Mouse (Mus musculus) forebrain, embryonic 12.5 days (tissue): ENCODE results near the gene Fat3. TPM values are rescaled to one million over a fixed set of nuclear protein-coding genes. Genes with fewer than 3 reads are reported as not detected.

ENCODE experiments used
- ATAC-seq: fragments of 200-750 bp; cut with Nextera tagmentation; 2 replicates; pipeline ENCODE4 v1.8.0; 2017; ENCODE audit warnings: moderate TSS enrichment; ENCODE audit not compliant: low FRiP score
- H3K27ac ChIP-seq: fragments of 300-500 bp; sonication (generic); 2 replicates; pipeline ENCODE4 v1.5.1; 2016; ENCODE audit warnings: mild to moderate bottlenecking
- H3K27me3 ChIP-seq: fragments of 300-500 bp; sonication (generic); 2 replicates; pipeline ENCODE4 v1.6.1; 2016; ENCODE audit warnings: mild to moderate bottlenecking
- H3K36me3 ChIP-seq: fragments of 300-500 bp; sonication (generic); replicated peaks from 2 replicates; pipeline ENCODE4 v1.6.1; 2016; ENCODE audit warnings: mild to moderate bottlenecking
- H3K4me1 ChIP-seq: fragments of 300-500 bp; sonication (generic); 2 replicates; pipeline ENCODE4 v1.6.1; 2016
- H3K4me2 ChIP-seq: fragments of 300-500 bp; sonication (generic); 2 replicates; pipeline ENCODE4 v1.6.1; 2016; ENCODE audit warnings: mild to moderate bottlenecking, moderate library complexity
- H3K4me3 ChIP-seq: fragments of 300-500 bp; sonication (generic); replicated peaks from 2 replicates; pipeline ENCODE4 v1.5.1; 2016; ENCODE audit warnings: mild to moderate bottlenecking
- H3K9ac ChIP-seq: fragments of 300-500 bp; sonication (generic); 2 replicates; pipeline ENCODE4 v1.6.1; 2016; ENCODE audit warnings: mild to moderate bottlenecking
- H3K9me3 ChIP-seq: fragments of 300-500 bp; sonication (generic); 2 replicates; pipeline ENCODE4 v1.6.1; 2016
- WGBS: fragments of 180-500 bp; shearing (Covaris S2); methylation state at CpG from one replicate; pipeline ENCODE4 v1.1.7; 2016; 5-methylcytosine and 5-hydroxymethylcytosine counted together
- polyA plus RNA-seq: library from polyadenylated mRNA; unstranded; fragments of >200 nt; fragmentation: Nextera tagmentation; extraction: Ambion mirVana; gene quantifications from 2 replicates; pipeline ENCODE4 v1.2.1, GENCODE M21; 2016

The Fat3 gene
- polyA plus RNA-seq, 1 experiment from 2014 or later = 13.0 TPM

- no peaks in the 10 kb centered on the region for H3K36me3 ChIP-seq
- H3K9me3 ChIP-seq = no peaks in the 10 kb centered on the region
- H3K27ac ChIP-seq = peak overlapping the region; percentile 46
- H3K4me2 ChIP-seq = no peak overlapping the region
- ATAC-seq = peak; percentile 30; the same call in 1 of the 2 replicates
- H3K4me3 ChIP-seq = no peak overlapping the region
- peaks cover 3% of the 10 kb centered on the region; the same call in 1 of the 2 replicates for H3K27me3 ChIP-seq
- whole genome bisulfite sequencing = 23% methylated on average over 5 of the region's 5 CpGs
- H3K9ac ChIP-seq = no peak overlapping the region
- peaks cover 12% of the 10 kb centered on the region for H3K4me1 ChIP-seq
These were observed 408.8 kb downstream of the Fat3 start for GRCm38 (mm10) chr9:16092051-16092967.

- Histone ChIP-seq H3K4me2 (no peak overlapping the region), H3K27ac (no peak overlapping the region), H3K4me1 (peaks cover 24% of the 10 kb centered on the region), H3K9ac (no peak overlapping the region), H3K27me3 (peaks cover 9% of the 10 kb centered on the region), H3K36me3 (no peaks in the 10 kb centered on the region), H3K9me3 (no peaks in the 10 kb centered on the region), H3K4me3 (no peak overlapping the region)
- WGBS = 27% methylated on average over 2 of the region's 2 CpGs
- ATAC-seq = no peak
These were observed 421.8 kb downstream of the Fat3 start for GRCm38 (mm10) chr9:16079292-16079691.

GRCm38 (mm10) chr9:16074664-16075063, 426.4 kb downstream of the Fat3 start:
- Histone ChIP-seq H3K4me3 (no peak overlapping the region), H3K4me1 (peaks cover 25% of the 10 kb centered on the region), H3K9ac (no peak overlapping the region), H3K36me3 (no peaks in the 10 kb centered on the region), H3K27ac (no peak overlapping the region), H3K9me3 (no peaks in the 10 kb centered on the region), H3K27me3 (peaks cover 16% of the 10 kb centered on the region), H3K4me2 (no peak overlapping the region)
- 11% methylated on average over 2 of the region's 2 CpGs for WGBS
- 0 out of 2 replicates have a peak, but pooled peaks have one; percentile 30 for ATAC-seq

- Histone ChIP-seq H3K4me1 (peaks cover 20% of the 10 kb centered on the region), H3K4me2 (no peak overlapping the region), H3K9me3 (no peaks in the 10 kb centered on the region), H3K27me3 (peaks cover 16% of the 10 kb centered on the region), H3K27ac (no peak overlapping the region), H3K36me3 (no peaks in the 10 kb centered on the region), H3K4me3 (no peak overlapping the region), H3K9ac (no peak overlapping the region)
- 42% methylated on average over 6 of the region's 6 CpGs for WGBS
- ATAC-seq = no peak
These were observed 427.0 kb downstream of the Fat3 start for GRCm38 (mm10) chr9:16074116-16074515.

- ATAC-seq = no peak
- H3K9ac ChIP-seq = no peak overlapping the region
- 50% methylated on average over 4 of the region's 4 CpGs for WGBS
These were observed 437.6 kb downstream of the Fat3 start for GRCm38 (mm10) chr9:16063447-16063846.

GRCm38 (mm10) chr9:16062472-16062871, 438.6 kb downstream of the Fat3 start:
- Histone ChIP-seq H3K27ac (no peak overlapping the region), H3K4me3 (no peak overlapping the region)

More at GRCm38 (mm10) chr9:16063447-16063846, 437.6 kb downstream of the Fat3 start:
- H3K9me3 ChIP-seq = no peaks in the 10 kb centered on the region
- H3K4me3 ChIP-seq = no peak overlapping the region
- no peaks in the 10 kb centered on the region for H3K4me1 ChIP-seq
- H3K4me2 ChIP-seq = no peak overlapping the region
- no peak overlapping the region for H3K27ac ChIP-seq
- no peaks in the 10 kb centered on the region for H3K36me3 ChIP-seq
- no peaks in the 10 kb centered on the region for H3K27me3 ChIP-seq

GRCm38 (mm10) chr9:16046686-16047085, 454.4 kb downstream of the Fat3 start:
- ATAC-seq = no peak
- Histone ChIP-seq H3K9ac (no peak overlapping the region), H3K36me3 (no peaks in the 10 kb centered on the region), H3K27ac (no peak overlapping the region), H3K9me3 (no peaks in the 10 kb centered on the region), H3K4me3 (no peak overlapping the region), H3K4me1 (peaks cover 5% of the 10 kb centered on the region; the same call in 1 of the 2 replicates), H3K4me2 (no peak overlapping the region), H3K27me3 (no peaks in the 10 kb centered on the region)
- WGBS = 88% methylated on average over 2 of the region's 2 CpGs

More at GRCm38 (mm10) chr9:16062472-16062871, 438.6 kb downstream of the Fat3 start:
- ATAC-seq = no peak
- Histone ChIP-seq H3K27me3 (no peaks in the 10 kb centered on the region), H3K36me3 (no peaks in the 10 kb centered on the region), H3K4me1 (no peaks in the 10 kb centered on the region), H3K4me2 (no peak overlapping the region), H3K9ac (no peak overlapping the region), H3K9me3 (no peaks in the 10 kb centered on the region)

- H3K9ac ChIP-seq = no peak overlapping the region
- ATAC-seq = no peak
- H3K9me3 ChIP-seq = no peaks in the 10 kb centered on the region
- 78% methylated on average over 3 of the region's 3 CpGs for WGBS
- H3K4me2 ChIP-seq = no peak overlapping the region
- no peak overlapping the region for H3K4me3 ChIP-seq
- H3K27me3 ChIP-seq = no peaks in the 10 kb centered on the region
- H3K4me1 ChIP-seq = no peaks in the 10 kb centered on the region
- H3K27ac ChIP-seq = no peak overlapping the region
- no peaks in the 10 kb centered on the region for H3K36me3 ChIP-seq
These were observed 463.7 kb downstream of the Fat3 start for GRCm38 (mm10) chr9:16037375-16037774.

- no peak overlapping the region for H3K27ac ChIP-seq
- H3K4me3 ChIP-seq = no peak overlapping the region
- no peaks in the 10 kb centered on the region for H3K36me3 ChIP-seq
- H3K27me3 ChIP-seq = no peaks in the 10 kb centered on the region
- H3K4me2 ChIP-seq = no peak overlapping the region
- ATAC-seq = no peak
- no peaks in the 10 kb centered on the region for H3K4me1 ChIP-seq
- H3K9me3 ChIP-seq = no peaks in the 10 kb centered on the region
- no peak overlapping the region for H3K9ac ChIP-seq
These were observed 464.7 kb downstream of the Fat3 start for GRCm38 (mm10) chr9:16036346-16036745.

GRCm38 (mm10) chr9:16029715-16030285, 471.3 kb downstream of the Fat3 start:
- H3K4me1 ChIP-seq = peaks cover 10% of the 10 kb centered on the region; the same call in 1 of the 2 replicates
- no peaks in the 10 kb centered on the region for H3K36me3 ChIP-seq
- H3K9me3 ChIP-seq = no peaks in the 10 kb centered on the region
- no peak overlapping the region for H3K27ac ChIP-seq
- WGBS = 76% methylated on average over 11 of the region's 11 CpGs
- no peak overlapping the region for H3K4me3 ChIP-seq
- no peak overlapping the region for H3K4me2 ChIP-seq
- no peak for ATAC-seq
- H3K27me3 ChIP-seq = no peaks in the 10 kb centered on the region
- no peak overlapping the region for H3K9ac ChIP-seq

- Histone ChIP-seq H3K9me3 (no peaks in the 10 kb centered on the region), H3K4me3 (no peak overlapping the region), H3K4me1 (peaks cover 10% of the 10 kb centered on the region; the same call in 1 of the 2 replicates), H3K9ac (no peak overlapping the region), H3K27ac (no peak overlapping the region), H3K27me3 (no peaks in the 10 kb centered on the region), H3K36me3 (no peaks in the 10 kb centered on the region), H3K4me2 (no peak overlapping the region)
- no peak for ATAC-seq
- 87% methylated on average over 4 of the region's 4 CpGs for WGBS
These were observed 472.0 kb downstream of the Fat3 start for GRCm38 (mm10) chr9:16029066-16029465.

- H3K4me2 ChIP-seq = no peak overlapping the region
- 54% methylated on average over 4 of the region's 4 CpGs for WGBS
- no peaks in the 10 kb centered on the region for H3K27me3 ChIP-seq
- H3K4me1 ChIP-seq = peaks cover 10% of the 10 kb centered on the region; the same call in 1 of the 2 replicates
- no peak overlapping the region for H3K9ac ChIP-seq
- ATAC-seq = no peak
- no peaks in the 10 kb centered on the region for H3K36me3 ChIP-seq
- no peak overlapping the region for H3K27ac ChIP-seq
- no peaks in the 10 kb centered on the region for H3K9me3 ChIP-seq
- no peak overlapping the region for H3K4me3 ChIP-seq
These were observed 472.6 kb downstream of the Fat3 start for GRCm38 (mm10) chr9:16028394-16028911.
